Mouse (Mus musculus): ENCODE data around the gene Gm2163. TPM values are rescaled to one million over a fixed set of nuclear protein-coding genes. Genes with fewer than 3 reads are reported as not detected.
"Not testable (repeated sequence)": the region's sequence is repeated elsewhere in the genome, so short reads cannot be mapped to it uniquely, and the experiment has no call there.

Gm2163 gene
- 0.08 TPM in 1 of 2 replicates, not detected in the other for polyA plus RNA-seq (2015; fragmentation: Nextera tagmentation; extraction: Ambion mirVana)

GRCm38 (mm10) chr4:42466452-42466851 is at the start of gene Gm2163:
TSS of gene Gm2163 (plus strand) at chr4:42466752.
- not testable (repeated sequence) for H3K27me3 ChIP-seq; H3K9me3 ChIP-seq; H3K27ac ChIP-seq; H3K4me1 ChIP-seq; H3K4me2 ChIP-seq; H3K4me3 ChIP-seq; H3K36me3 ChIP-seq; H3K9ac ChIP-seq; ATAC-seq (ENCODE audit: insufficient number of reproducible peaks, insufficient read depth, low FRiP score, low TSS enrichment, low read depth)
- WGBS, result no CpG with 5 or more reads among the region's 5 CpGs

DNA sequence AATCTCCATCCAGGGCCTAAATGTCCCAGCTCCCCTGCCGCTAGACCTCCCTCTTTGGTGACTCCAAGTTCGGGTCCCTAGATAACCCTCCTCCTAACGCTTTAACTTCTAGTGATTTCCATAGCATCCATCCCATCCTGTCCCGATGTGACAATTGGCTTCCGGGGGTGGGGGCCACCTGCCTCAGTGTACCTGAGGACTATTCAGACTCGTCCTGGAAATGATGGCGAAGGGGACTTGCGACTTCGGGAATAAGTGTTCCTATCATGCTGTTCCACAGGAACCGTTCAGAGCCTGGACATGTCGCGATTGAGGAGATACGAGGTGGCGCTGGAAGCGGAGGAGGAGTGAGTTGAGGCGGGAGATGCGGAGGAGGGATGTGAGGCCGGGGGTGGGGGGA is 27.5 kb upstream of the Gm2163 start, which contains the start of gene Gm21586:
Gene Gm21586 (plus strand): TSS at position 301 of the 400 bp plus-strand sequence.
- H3K9ac ChIP-seq; H3K4me1 ChIP-seq; H3K9me3 ChIP-seq; H3K27ac ChIP-seq; H3K4me3 ChIP-seq; ATAC-seq (ENCODE audit: insufficient number of reproducible peaks, insufficient read depth, low FRiP score, low TSS enrichment, low read depth); H3K4me2 ChIP-seq; H3K36me3 ChIP-seq; H3K27me3 ChIP-seq: not testable (repeated sequence)
- WGBS, result no CpG with 5 or more reads among the region's 18 CpGs

- H3K27me3 ChIP-seq; H3K9me3 ChIP-seq; ATAC-seq (ENCODE audit: insufficient number of reproducible peaks, insufficient read depth, low FRiP score, low TSS enrichment, low read depth); H3K27ac ChIP-seq; H3K4me3 ChIP-seq; H3K36me3 ChIP-seq; H3K4me1 ChIP-seq; H3K4me2 ChIP-seq; H3K9ac ChIP-seq: not testable (repeated sequence)
- WGBS, result no CpG with 5 or more reads among the region's 1 CpGs
Measured at GRCm38 (mm10) chr4:42528075-42528474, 61.5 kb downstream of the Gm2163 start, which contains the start of gene Fam205a2. TSS of gene Fam205a2 (minus strand) at chr4:42528175.

DNA sequence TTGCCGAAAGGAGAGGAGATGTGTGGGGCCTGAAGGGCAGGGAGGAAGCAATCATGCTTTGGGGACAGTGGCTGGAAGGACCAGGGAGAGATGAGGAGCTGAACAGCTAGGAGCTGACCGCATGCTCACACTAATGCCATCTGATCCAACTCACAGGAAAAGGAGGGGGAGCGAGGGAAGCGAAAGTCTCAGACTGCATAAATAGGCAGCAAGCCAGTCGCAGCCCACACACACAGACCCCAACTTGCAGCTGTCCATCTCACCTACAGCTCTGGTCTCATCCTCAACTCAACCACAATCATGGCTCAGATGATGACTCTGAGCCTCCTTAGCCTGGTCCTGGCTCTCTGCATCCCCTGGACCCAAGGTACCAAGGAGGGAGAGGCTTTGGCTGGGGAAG is 145.3 kb downstream of the Gm2163 start, which contains the start of gene Gm10591:
Gene Gm10591 (plus strand): TSS at position 301 of the 400 bp plus-strand sequence.
- not testable (repeated sequence) for ATAC-seq (ENCODE audit: insufficient number of reproducible peaks, insufficient read depth, low FRiP score, low TSS enrichment, low read depth); H3K4me2 ChIP-seq; H3K9ac ChIP-seq; H3K4me1 ChIP-seq; H3K4me3 ChIP-seq; H3K9me3 ChIP-seq; H3K27me3 ChIP-seq; H3K27ac ChIP-seq; H3K36me3 ChIP-seq
- no CpG with 5 or more reads among the region's 5 CpGs for WGBS

GRCm38 (mm10) chr4:42629419-42629818 is 162.9 kb downstream of the Gm2163 start, which contains the start of gene Gm2564:
TSS of gene Gm2564 (plus strand) at chr4:42629719.
- not testable (repeated sequence) for H3K4me1 ChIP-seq; H3K36me3 ChIP-seq; H3K9me3 ChIP-seq; H3K4me2 ChIP-seq; ATAC-seq (ENCODE audit: insufficient number of reproducible peaks, insufficient read depth, low FRiP score, low TSS enrichment, low read depth); H3K9ac ChIP-seq; H3K27me3 ChIP-seq; H3K27ac ChIP-seq; H3K4me3 ChIP-seq
- no CpG with 5 or more reads among the region's 8 CpGs for WGBS

Other genes starting within 250 kb of the Gm2163 start
- gene Gm10600, start 226.1 kb upstream of the Gm2163 start, polyA plus RNA-seq (2015; fragmentation: Nextera tagmentation; extraction: Ambion mirVana), result not detected in 2 replicates
- 0.92 TPM in 1 of 2 replicates, not detected in the other for gene Ccl21b, start 211.0 kb upstream of the Gm2163 start, polyA plus RNA-seq (2015; fragmentation: Nextera tagmentation; extraction: Ambion mirVana)
- gene Gm21953, start 172.5 kb upstream of the Gm2163 start, polyA plus RNA-seq (2015; fragmentation: Nextera tagmentation; extraction: Ambion mirVana), result not detected in 2 replicates
- gene Fam205a3, start 148.4 kb upstream of the Gm2163 start, polyA plus RNA-seq (2015; fragmentation: Nextera tagmentation; extraction: Ambion mirVana), result 0.29 TPM in 1 of 2 replicates, not detected in the other
- gene Gm21586, start 27.4 kb upstream of the Gm2163 start, polyA plus RNA-seq (2015; fragmentation: Nextera tagmentation; extraction: Ambion mirVana), result not detected in 2 replicates
- 0.29 TPM in 1 of 2 replicates, not detected in the other for gene Fam205a2, start 61.4 kb downstream of the Gm2163 start, polyA plus RNA-seq (2015; fragmentation: Nextera tagmentation; extraction: Ambion mirVana)
- 0.92 TPM in 1 of 2 replicates, not detected in the other for gene Gm10591, start 145.4 kb downstream of the Gm2163 start, polyA plus RNA-seq (2015; fragmentation: Nextera tagmentation; extraction: Ambion mirVana)
- gene Gm2564, start 163.0 kb downstream of the Gm2163 start, polyA plus RNA-seq (2015; fragmentation: Nextera tagmentation; extraction: Ambion mirVana), result not detected in 2 replicates
- gene Ccl27b, start 188.5 kb downstream of the Gm2163 start, polyA plus RNA-seq (2015; fragmentation: Nextera tagmentation; extraction: Ambion mirVana), result not detected in 2 replicates
- gene Il11ra2, start 195.1 kb downstream of the Gm2163 start, polyA plus RNA-seq (2015; fragmentation: Nextera tagmentation; extraction: Ambion mirVana), result not detected in 2 replicates

Data from embryonic facial prominence, embryonic 13.5 days (tissue).